Mouse (Mus musculus) stomach, embryonic 15.5 days (tissue): Measurements from ENCODE around the gene Nat8f7. TPM values are rescaled to one million over a fixed set of nuclear protein-coding genes. Genes with fewer than 3 reads are reported as not detected.
"Not testable (repeated sequence)": the region's sequence is repeated elsewhere in the genome, so short reads cannot be mapped to it uniquely, and the experiment has no call there.

Experiments used
- ATAC-seq: fragments of 200-750 bp; cut with Nextera tagmentation; 2 replicates; pipeline ENCODE4 v1.8.0; 2017; ENCODE audit warnings: low read depth, moderate number of reproducible peaks, moderate TSS enrichment; ENCODE audit not compliant: insufficient read depth, low FRiP score
- H3K27ac ChIP-seq: fragments of 300-500 bp; sonication (generic); 2 replicates; pipeline ENCODE4 v1.5.1; 2015; ENCODE audit warnings: mild to moderate bottlenecking, inconsistent platforms
- H3K27me3 ChIP-seq: fragments of 300-500 bp; sonication (generic); replicated peaks from 2 replicates; pipeline ENCODE4 v1.6.1; 2015; ENCODE audit warnings: inconsistent platforms
- H3K36me3 ChIP-seq: fragments of 300-500 bp; sonication (generic); 2 replicates; pipeline ENCODE4 v1.6.1; 2015; ENCODE audit warnings: inconsistent platforms
- H3K4me1 ChIP-seq: fragments of 300-500 bp; sonication (generic); 2 replicates; pipeline ENCODE4 v1.6.1; 2015; ENCODE audit warnings: inconsistent platforms
- H3K4me2 ChIP-seq: fragments of 300-500 bp; sonication (generic); 2 replicates; pipeline ENCODE4 v1.6.1; 2015; ENCODE audit warnings: mild to moderate bottlenecking, inconsistent platforms
- H3K4me3 ChIP-seq: fragments of 300-500 bp; sonication (generic); replicated peaks from 2 replicates; pipeline ENCODE4 v1.5.1; 2015; ENCODE audit warnings: inconsistent platforms
- H3K9ac ChIP-seq: fragments of 300-500 bp; sonication (generic); 2 replicates; pipeline ENCODE4 v1.6.1; 2015; ENCODE audit warnings: inconsistent platforms
- H3K9me3 ChIP-seq: fragments of 300-500 bp; sonication (generic); 2 replicates; pipeline ENCODE4 v1.6.1; 2016; ENCODE audit warnings: inconsistent platforms
- WGBS: fragments of 180-500 bp; shearing (Covaris S2); methylation state at CpG from one replicate; pipeline ENCODE4 v1.1.7; 2015; 5-methylcytosine and 5-hydroxymethylcytosine counted together
- microRNA-seq: library from miRNA; unstranded; fragments of <30 nt; microRNA quantifications from one replicate; pipeline ENCODE4, GENCODE M21; 2016
- polyA plus RNA-seq: library from polyadenylated mRNA; unstranded; fragments of >200 nt; fragmentation: Nextera tagmentation; extraction: Ambion mirVana; gene quantifications from 2 replicates; pipeline ENCODE4 v1.2.1, GENCODE M21; 2015

The Nat8f7 gene
- polyA plus RNA-seq = not detected in 2 replicates

DNA sequence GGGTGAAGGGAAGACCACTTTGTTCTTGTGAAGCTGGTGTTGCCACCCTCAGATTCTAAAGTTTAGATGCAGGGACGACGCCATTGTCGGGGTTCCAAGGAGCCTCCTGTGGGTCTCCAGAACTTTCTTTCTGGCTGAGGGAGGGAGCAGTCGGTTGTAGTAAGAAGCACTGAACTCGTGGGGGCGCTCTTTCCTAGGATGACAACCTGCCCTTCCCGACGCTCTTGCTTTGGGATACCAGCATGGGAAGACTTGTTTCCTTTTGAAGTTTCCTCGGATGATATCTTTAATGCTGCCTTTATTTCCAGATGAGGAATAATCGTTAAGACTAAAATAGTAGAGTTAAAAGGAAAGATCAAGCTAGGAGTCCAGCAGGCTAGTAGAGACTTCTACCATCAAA lies at the start of gene Nat8f7:
Gene Nat8f7 (minus strand): TSS at position 101 of the 400 bp plus-strand sequence.
- not testable (repeated sequence) for ATAC-seq, H3K27ac ChIP-seq, H3K27me3 ChIP-seq, H3K4me3 ChIP-seq, H3K4me1 ChIP-seq, H3K9me3 ChIP-seq, H3K9ac ChIP-seq, H3K4me2 ChIP-seq, H3K36me3 ChIP-seq
- 81% methylated on average over 9 of the region's 10 CpGs for WGBS

DNA sequence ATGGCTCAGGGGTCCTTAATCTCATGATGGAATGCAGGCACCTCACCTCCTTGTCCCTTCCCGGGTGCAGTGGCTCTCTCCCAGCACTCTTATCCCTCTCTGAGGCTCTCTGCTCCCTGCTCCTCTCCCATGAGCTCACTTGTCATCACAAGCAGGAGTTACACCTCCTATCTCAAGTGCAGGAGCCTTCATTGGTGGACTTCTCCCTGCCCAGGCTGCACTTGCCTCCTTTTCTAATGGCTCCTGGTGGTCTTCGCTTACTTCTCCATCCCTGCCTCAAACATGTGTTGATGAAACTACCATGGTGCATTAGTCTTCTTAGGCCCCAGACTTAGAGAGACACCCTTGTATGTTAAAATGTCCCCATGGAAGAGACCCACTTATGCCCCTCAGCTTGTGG lies 49.7 kb upstream of the Nat8f7 start:
- ATAC-seq, H3K36me3 ChIP-seq, H3K27me3 ChIP-seq, H3K4me2 ChIP-seq, H3K9me3 ChIP-seq, H3K9ac ChIP-seq, H3K4me1 ChIP-seq, H3K4me3 ChIP-seq, H3K27ac ChIP-seq: not testable (repeated sequence)
- WGBS = 57% methylated on average over 2 of the region's 2 CpGs

GRCm38 (mm10) chr6:85755705-85756249 lies 42.8 kb upstream of the Nat8f7 start:
- H3K27me3 ChIP-seq, H3K36me3 ChIP-seq, H3K4me3 ChIP-seq, ATAC-seq, H3K4me1 ChIP-seq, H3K9ac ChIP-seq, H3K9me3 ChIP-seq, H3K27ac ChIP-seq, H3K4me2 ChIP-seq: not testable (repeated sequence)
- 52% methylated on average over 4 of the region's 6 CpGs for WGBS

- H3K36me3 ChIP-seq, H3K27me3 ChIP-seq, H3K4me1 ChIP-seq, H3K9ac ChIP-seq, H3K9me3 ChIP-seq, H3K4me2 ChIP-seq, ATAC-seq, H3K4me3 ChIP-seq, H3K27ac ChIP-seq: not testable (repeated sequence)
- 100% methylated on average over 1 of the region's 1 CpGs for WGBS
These were observed 3.4 kb downstream of the Nat8f7 start for GRCm38 (mm10) chr6:85709607-85710006.

DNA sequence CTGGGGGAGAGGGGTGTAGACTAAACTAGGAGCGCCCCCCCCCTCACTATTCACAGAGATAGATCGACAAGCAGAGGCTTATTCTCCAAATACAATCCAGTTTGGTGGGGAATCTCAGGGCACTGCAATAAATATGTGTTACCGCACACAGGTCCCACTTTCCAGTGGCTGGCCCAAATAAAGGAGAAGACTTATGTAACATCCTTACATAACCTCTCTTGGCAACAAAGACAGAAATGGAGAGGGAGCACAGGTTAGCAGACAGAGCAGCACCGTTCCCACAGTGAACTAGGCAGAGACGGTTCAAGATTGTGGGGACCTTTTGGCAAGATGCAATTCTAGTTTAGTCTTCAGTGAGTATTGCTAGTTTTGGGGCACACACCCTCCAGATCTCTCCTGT lies 3.8 kb downstream of the Nat8f7 start:
- not testable (repeated sequence) for H3K36me3 ChIP-seq, H3K4me1 ChIP-seq, H3K27ac ChIP-seq, H3K4me2 ChIP-seq, H3K9me3 ChIP-seq, H3K4me3 ChIP-seq, H3K27me3 ChIP-seq, ATAC-seq, H3K9ac ChIP-seq
- WGBS = 77% methylated on average over 5 of the region's 5 CpGs

DNA sequence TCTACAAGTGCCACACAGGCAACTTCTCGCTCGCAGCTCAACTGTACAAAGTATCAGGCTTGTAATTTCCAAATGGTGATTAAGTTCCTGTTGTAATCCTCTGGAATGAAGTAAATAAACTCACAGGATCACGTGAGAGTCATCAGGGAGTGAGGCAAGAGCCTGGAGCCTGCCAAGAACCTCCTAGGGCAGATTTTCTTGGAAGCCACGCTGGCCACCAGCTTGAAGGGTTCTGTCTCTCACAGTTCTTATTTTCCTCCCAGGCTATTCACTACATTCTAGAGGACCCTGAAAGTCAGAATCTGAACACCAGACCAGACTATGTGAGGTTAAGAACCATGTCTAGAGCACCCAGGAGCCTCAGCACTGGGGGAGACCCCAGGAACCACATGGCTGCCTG lies 11.1 kb downstream of the Nat8f7 start:
- not testable (repeated sequence) for ATAC-seq
- 66% methylated on average over 2 of the region's 4 CpGs for WGBS

More for the DNA sequence above, 11.1 kb downstream of the Nat8f7 start:
- not testable (repeated sequence) for H3K4me3 ChIP-seq, H3K9me3 ChIP-seq, H3K4me1 ChIP-seq, H3K9ac ChIP-seq, H3K36me3 ChIP-seq, H3K4me2 ChIP-seq, H3K27ac ChIP-seq, H3K27me3 ChIP-seq

Small RNAs within 50 kb of the gene (microRNA-seq; reads per million reads assigned to microRNA genes)
- gene Gm27317 = not detected

Other genes starting within 250 kb of the Nat8f7 start
- gene Fbxo41, start 210.2 kb downstream of the Nat8f7 start, polyA plus RNA-seq = 0.21 and 0.31 TPM in 2 replicates
- not detected in 2 replicates for gene Egr4, start 199.6 kb downstream of the Nat8f7 start, polyA plus RNA-seq
- gene Alms1, start 125.7 kb downstream of the Nat8f7 start, polyA plus RNA-seq = 4.0 and 5.2 TPM in 2 replicates
- 0.08 TPM in 1 of 2 replicates, not detected in the other for gene Nat8f3, start 52.5 kb upstream of the Nat8f7 start, polyA plus RNA-seq
- gene Nat8f6, start 107.7 kb upstream of the Nat8f7 start, polyA plus RNA-seq = not detected in 2 replicates
- not detected in 2 replicates for gene Nat8f5, start 107.8 kb upstream of the Nat8f7 start, polyA plus RNA-seq
- gene Nat8, start 118.9 kb upstream of the Nat8f7 start, polyA plus RNA-seq = 0.46 and 0.63 TPM in 2 replicates
- gene Nat8f2, start 156.0 kb upstream of the Nat8f7 start, polyA plus RNA-seq = 0.04 and 0.14 TPM in 2 replicates
- 3.7 and 4.1 TPM in 2 replicates for gene Nat8f4, start 191.7 kb upstream of the Nat8f7 start, polyA plus RNA-seq
- 31.3 and 32.1 TPM in 2 replicates for gene Tprkb, start 198.7 kb upstream of the Nat8f7 start, polyA plus RNA-seq
- gene Nat8f1, start 202.5 kb upstream of the Nat8f7 start, polyA plus RNA-seq = 5.9 and 6.7 TPM in 2 replicates
- gene Dusp11, start 248.5 kb upstream of the Nat8f7 start, polyA plus RNA-seq = 39.4 and 41.2 TPM in 2 replicates